Mouse (Mus musculus): ENCODE measurements around the gene Skiv2l.

DNA sequence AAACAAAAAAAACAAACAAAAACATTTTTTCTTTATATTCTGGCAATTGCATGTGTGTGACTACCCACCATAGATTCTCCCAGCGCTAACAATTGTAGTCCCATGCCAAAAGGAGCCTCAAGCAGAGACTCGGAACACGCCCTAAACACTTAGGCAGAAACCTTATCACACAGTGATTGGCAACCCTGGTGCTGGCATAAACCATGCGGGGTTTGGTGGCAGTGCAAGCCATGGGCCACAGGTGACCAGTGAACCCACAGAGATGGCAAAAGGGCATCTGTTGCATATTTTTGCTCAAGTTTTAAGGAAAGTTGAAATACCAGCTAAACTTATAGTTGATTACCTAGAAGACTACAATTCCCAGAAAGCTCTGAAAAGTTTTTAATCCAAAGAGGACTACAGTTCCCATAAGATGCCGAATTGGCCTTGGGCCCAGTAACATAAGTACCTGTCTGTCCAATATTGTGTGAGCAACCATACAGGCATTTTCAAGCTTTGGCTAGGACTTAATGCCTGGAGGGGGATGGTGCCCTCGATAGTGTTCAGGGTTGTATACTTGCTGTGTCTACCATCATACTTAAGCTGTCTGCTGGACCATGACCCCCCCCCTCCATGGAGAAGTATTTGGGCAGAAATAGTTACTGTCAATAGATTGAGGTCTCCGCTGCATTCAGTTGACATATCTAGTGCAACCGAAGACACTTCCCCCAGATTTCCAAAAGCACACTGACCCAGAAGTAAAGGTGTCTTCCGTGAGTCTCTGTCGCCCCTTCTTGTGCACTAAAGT, 47.6 kb upstream of the Skiv2l start:
- no peak for TF ChIP-seq POLR2A (IDR thresholded peaks at IDR 0.05; ENCODE audit: borderline replicate concordance, insufficient read depth, low read length)
- no peak for TF ChIP-seq CTCF (IDR thresholded peaks at IDR 0.05; ENCODE audit: borderline replicate concordance, insufficient read depth, low read depth, low read length)

Data from cerebellum, adult 2 months (tissue).